Mouse (Mus musculus) B cell, adult 62 days (primary cell): Measurements from ENCODE around the gene Kif14. TPM values are rescaled to one million over a fixed set of nuclear protein-coding genes. Genes with fewer than 3 reads are reported as not detected.

Experiments
- total RNA-seq: library from RNA; stranded (reverse); gene quantifications from 4 replicates; pipeline ENCODE4 v1.2.4, GENCODE M21; 2023

Gene Kif14
- total RNA-seq: 0.24 to 0.44 TPM (median 0.31 TPM) in 4 replicates

GRCm38 (mm10) chr1:136466143-136466811 lies at the start of gene Kif14:
Kif14 (plus strand) TSS chr1:136466343.

Other genes with a start within 250 kb of the Kif14 start
- gene Inava, start 232.1 kb upstream of the Kif14 start, total RNA-seq: not detected in 4 replicates
- gene Gpr25, start 205.5 kb upstream of the Kif14 start, total RNA-seq: not detected in 4 replicates
- gene Camsap2, start 120.2 kb upstream of the Kif14 start, total RNA-seq: 43.6 to 53.5 TPM (median 44.7 TPM) in 4 replicates
- 18.5 to 22.7 TPM (median 21.2 TPM) in 4 replicates for gene Ddx59, start 51.1 kb upstream of the Kif14 start, total RNA-seq
- gene Zfp281, start 158.6 kb downstream of the Kif14 start, total RNA-seq: 25.1 to 28.6 TPM (median 27.7 TPM) in 4 replicates